Mouse (Mus musculus): ENCODE measurements at regions not wholly inside any gene's neighbourhood (a gene's known extent, or its start where the extent isn't known, plus 50 kb on each side); places are given as distances from the start of the nearest gene placed in this dataset.

DNA sequence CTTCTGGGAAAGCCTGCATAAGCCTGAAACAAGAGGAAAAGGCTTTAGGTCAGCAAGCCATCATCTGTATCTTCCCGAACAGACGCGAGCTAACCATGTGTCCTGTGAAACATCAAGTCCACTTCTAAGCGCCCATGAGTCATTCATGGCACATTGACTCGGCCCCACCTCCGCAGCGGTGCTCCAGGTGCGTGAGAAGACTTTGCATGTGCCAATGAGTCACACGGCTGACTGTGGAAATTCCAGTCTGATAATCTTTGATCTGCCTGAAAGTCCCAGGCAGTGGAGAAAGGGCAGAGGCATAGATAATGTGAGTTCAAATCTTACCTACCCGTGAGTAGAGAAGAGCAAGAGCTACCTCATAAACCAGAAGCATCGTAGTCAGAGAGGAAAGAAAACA lies 137.8 kb downstream of the Pfkfb3 start:
- no peak for DNase-seq

DNA sequence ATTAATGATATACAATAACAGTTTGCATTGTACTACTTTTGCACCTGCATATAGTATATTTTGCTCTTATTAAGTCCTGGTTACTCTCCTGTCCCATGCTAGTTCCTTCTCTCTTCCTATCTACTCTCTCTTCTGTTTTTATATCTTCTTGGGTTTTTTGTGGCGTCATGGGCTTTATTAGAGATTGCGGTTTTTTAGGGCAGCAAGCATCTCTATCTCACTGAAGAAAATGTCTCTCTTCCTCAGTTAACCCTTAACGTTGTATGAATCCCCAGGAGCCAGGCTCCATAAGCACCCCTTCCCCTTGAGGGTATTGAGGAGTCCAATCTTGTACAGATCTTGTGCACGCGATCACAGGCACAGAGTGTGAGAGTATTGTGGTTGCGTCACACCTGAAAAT lies 141.4 kb downstream of the Pfkfb3 start:
- DNase-seq: no peak

DNA sequence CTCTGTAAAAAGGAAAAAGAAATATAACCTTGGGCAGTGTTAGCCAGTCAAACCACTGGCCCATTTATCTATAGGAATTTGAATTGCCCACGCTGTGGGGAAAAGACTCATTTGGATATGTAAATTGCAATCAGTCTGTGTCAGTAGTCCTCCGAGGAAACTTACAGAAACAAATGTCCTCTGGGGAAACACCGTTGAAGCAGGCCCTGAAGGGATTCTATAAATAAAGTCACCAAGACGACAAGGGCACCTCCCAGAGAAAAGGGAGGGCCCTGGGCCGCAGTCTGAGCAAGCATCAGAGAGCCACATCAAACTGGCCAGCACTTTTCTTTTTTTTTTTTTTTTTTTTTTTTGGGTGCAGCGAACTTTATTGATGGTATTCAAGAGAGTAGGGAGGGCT lies 145.4 kb downstream of the Pfkfb3 start:
- no peak for DNase-seq

DNA sequence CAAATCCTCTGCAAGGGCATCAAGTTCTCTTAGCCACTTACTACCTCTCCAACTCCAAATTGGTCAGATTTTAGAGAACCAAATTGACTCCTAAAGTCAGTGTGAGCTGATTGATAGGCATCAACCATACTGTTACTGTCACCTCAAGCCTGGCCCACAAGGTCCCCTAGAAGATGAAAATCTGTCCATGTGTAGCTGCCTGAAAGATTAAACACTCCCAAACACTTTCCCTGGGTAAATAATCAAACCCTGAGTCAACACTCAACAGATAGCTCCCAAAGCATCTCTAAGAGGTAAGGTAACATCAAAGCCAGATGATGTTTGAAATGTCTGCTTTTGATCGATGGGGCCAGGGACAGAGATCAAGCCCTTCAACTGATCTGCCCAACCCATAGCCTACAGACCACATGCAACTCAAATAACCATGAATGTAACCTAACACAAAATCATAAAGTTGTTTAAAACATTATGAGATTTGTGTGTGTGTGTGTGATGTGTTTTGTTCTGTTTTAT lies 147.7 kb downstream of the Pfkfb3 start:
- no peak for DNase-seq

DNA sequence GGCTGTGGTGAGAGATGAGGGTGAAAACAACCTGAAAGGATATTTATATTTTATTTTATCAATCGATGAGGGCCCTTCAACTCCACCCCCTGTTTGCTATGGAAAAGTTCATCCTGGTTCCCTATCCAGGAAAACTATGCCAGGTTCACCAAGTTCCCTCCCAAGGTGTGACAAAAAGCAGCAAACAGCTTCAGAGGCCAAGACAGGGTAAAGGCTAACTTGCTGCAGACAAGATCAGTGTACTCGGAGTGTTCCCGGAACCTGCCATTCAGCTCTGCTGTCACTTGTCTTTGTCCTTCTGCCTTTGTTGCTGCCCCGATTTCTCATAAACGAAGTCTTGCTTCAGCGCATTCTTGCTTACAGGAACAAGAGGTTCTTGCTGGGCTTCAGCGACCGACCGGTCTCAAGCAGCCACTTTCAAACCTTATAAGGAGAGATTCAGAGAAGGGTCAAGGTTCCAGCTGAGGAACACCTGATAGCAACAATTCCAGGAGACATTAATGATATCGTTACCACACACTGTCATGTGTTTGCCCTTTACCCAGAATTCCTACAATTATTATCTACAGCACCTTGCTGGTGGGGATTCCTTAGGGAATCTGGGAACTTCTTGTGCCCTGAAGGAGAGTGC lies 151.5 kb downstream of the Pfkfb3 start:
- no peak for DNase-seq

DNA sequence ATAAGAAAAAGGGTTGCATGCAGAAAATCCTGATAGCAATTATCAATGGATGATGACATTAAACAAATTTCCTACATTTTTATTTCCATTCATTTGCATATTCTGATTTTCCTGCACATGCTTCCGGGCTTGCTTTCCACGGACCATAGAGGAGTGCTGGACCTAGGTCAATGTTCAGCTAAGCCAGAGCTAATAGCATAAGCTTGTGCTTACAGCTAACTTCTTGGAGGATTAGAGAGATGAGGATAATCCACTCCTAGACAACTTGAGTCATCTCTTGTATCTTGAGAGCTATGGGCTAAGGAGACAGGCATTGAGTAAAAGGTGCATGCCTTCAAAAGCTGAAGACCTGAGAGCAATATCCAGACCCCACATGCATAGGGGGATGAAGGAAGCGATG lies 154.5 kb downstream of the Pfkfb3 start:
- no peak for DNase-seq

DNA sequence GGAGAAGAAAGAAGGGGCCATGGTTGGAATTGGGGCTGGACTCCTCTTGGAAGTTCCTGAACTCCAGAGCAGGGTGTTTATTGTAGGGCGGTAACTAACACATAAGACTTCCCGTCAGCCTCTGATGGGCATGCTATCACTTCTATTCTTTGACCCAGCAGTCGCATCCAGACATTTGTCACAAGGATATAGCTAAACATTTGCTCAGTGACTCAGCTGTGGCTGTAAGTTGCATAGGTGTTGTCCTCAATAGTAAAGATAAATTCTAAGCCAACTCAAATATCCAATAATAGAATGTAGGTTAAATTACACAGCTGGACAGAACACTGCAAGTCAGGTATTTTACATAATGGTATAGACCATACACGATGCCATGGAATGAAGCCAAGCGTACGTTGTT lies 154.9 kb downstream of the Pfkfb3 start:
- no peak for DNase-seq

DNA sequence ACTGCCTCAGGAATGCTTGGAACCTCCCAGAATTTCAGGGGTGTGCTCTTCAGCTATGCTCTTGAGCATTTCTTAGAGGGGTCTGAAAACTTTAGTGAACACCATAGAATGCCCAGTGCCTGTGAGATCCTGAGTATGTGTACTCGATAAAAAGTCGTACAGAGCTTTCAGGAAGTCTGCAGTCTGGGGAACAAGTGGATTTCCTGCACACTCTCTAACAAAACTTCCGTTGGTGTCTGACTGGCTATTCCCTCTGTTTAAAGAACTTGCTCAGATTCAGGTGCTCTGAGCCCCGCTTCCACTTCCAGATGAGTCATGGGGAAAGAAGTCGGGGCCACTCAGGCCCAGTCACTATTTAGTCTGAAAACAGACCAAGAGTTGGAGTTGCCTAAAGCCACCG lies 155.5 kb downstream of the Pfkfb3 start:
- no peak for DNase-seq

DNA sequence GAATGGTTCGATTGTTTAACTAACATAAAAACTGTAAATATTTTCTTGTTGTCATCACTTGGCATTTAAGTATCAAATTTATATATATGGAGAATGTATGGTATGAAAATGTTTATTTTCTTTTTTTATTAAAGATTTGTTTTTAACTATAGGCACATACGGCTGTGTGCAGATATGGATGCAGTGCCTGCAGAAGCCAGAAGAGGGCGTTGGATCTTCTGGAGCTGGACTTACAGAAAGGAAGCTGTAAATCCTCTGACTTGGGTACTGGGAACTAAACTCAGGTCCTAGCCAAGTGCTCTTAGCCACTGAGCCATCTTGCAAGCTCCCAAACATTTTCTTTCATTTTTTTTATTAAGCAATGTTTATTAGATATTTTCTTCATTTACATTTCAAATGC lies 157.0 kb downstream of the Pfkfb3 start:
- no peak for DNase-seq

DNA sequence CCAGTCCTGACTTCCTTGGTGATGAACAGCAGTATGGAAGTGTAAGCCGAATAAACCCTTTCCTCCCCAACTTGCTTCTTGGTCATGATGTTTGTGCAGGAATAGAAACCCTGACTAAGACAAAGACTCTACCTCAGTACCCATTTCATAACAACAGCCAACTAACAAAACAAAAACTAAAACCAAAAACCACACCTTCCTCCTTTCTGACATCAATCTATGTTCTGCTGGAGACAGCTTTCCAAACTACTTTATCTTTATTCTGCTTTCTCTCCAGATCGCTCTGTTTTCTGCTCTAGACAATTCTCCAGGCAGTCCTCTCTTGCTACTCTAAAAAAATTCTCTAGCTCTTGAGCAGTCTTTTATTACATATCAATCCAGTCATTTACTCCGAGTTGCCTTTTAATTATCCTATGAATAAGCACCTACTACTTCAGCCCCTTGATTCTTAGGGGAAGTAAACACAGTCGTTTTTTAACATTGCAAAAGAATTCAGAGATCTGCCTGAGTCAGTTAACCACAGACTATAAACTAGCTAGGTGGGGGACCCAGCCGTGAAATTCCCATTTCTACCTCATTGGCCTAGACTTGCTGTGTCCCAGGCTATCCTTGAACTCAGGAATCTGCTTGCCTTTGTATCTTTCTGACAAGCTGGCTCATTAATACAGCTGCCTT lies 159.1 kb downstream of the Pfkfb3 start:
- DNase-seq: no peak

DNA sequence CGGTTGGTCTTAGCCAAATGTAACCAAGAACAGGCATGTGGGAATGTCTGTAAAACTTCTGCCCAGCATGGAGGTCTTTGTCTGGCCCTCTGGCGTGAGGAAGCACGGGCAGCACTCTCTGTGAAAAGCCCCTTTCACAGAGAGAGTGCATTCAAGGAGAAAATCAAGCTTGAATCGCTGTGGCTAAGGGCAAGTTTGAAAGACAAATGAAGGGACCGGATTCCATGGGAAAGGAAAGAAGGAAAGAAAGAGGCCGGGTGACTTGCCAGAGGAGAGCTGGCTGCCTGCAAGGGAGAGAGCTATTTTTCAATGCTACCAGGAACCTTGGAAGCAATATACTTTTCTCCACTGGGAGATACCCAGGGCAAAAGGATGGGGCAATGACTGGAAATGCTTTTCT lies 162.2 kb downstream of the Pfkfb3 start:
- DNase-seq: no peak

DNA sequence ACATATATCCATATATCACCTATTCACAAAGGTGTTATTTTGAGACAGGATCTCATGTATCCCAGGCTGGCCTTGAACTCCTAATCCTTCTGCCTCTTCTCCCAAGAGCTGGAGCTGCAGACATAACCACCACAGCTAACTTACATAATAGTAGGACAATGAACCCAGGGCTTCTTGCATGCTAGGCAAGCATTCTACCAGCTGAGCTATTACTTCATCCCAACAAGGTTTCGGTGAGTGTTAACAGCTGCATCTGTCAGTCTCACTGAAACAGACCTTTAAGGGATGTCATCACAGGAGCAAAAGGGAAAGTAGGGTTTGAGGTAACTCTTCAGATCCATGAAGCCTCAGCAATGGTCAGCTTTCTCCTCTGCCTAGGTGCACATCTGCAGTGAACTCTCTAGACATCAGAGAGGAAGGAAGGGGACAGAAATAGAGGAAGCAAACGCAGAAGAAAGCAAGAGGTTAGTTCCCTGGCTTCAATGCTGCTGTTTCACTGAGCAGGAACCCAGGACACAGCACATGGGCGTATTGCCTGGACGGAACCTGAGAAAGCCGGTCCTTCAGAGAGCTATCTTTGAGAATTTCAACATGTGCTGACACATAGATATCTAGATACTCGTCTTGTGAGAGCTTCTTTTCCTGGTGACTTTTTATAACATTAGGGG lies 163.1 kb downstream of the Pfkfb3 start:
- DNase-seq: no peak

DNA sequence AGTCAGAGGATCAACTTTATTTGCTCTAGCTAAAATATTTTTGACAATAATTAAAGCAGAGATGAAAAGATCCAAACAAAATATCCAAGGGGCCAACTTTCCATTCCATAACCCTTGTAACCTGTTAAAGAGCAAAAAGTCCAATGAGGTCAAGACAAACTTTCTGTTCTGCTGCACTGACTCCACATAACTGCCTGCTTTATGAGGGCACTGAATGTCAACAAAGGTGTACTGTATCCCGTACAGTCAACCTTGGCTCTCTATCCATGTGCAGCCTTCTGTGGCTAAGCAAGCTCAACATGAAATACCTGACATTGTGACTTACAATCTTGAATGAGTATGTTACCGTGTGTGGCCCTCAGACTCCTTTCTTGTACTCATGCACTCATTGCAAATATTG lies 166.3 kb downstream of the Pfkfb3 start:
- DNase-seq: no peak

DNA sequence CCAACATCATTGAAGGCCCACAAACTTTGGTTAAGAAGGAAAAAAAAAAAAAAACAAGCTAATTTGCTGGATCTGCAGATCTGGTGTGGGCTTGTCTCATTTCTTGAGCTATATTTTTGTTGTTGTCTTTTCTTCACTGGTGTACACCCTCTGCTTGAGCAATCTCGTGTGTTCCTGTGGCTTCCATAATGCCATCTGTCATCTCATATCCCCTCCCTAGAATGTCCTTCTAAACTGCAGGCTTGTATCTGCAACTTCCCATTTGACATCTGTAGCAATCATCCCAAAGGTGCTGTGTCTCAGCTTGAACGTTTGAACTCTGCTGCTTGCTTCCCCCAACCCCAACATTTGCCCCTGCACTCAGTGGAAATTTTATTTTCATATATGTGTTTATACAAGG lies 170.1 kb downstream of the Pfkfb3 start:
- DNase-seq: no peak

DNA sequence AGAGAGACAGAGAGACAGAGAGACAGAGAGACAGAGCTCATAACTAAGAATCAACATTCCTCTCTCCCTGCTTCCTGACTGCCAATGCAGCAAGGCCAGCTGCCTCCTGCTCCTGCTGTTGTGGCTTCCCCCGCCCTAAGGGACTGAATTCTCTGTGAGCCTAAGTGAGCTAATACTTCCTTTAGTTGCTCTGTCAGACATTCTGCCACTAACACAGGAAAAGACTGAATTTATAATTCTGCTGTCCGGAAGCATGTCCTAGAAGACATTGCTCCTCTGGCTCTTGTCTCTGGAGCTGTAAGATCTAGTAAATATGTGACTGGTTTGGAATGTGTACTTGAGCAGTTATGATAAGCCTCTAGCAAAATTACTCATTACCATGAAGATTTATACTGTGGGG lies 176.7 kb downstream of the Pfkfb3 start:
- peak; percentile 43 for DNase-seq

DNA sequence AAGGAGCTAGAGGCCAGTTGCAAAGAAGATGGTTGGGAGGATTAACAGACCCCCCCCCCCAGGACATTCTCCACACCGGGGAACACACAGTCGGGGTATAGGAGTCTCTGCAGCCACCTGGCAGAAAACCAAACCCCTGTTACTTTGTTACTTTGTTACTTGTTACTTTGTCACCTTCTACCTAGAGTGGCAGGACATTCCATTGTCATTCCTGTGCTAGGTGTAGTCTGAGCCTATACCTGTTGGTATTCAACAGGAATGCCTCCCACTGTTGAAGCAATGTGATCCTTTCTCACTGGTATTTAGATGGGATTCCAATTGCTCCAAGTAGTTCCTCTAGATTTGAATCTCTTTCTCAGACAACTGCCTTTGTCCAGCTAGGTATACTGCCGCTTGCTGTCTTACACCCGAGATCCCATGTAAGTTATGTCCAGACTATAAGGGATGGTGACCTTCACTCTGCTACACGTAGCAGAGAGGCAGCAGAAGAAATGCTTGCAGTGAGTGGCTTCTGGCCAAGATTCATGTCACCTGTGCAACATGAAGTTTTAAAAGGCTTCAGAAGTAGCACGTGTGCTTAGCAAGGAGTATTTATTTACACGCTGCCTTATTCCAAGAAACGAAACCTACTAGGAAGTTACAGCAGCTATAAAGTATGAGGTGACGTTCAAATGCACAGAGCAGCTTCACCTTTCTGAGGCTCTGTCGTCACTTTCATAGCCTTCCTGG lies 178.0 kb downstream of the Pfkfb3 start:
- no peak for DNase-seq

DNA sequence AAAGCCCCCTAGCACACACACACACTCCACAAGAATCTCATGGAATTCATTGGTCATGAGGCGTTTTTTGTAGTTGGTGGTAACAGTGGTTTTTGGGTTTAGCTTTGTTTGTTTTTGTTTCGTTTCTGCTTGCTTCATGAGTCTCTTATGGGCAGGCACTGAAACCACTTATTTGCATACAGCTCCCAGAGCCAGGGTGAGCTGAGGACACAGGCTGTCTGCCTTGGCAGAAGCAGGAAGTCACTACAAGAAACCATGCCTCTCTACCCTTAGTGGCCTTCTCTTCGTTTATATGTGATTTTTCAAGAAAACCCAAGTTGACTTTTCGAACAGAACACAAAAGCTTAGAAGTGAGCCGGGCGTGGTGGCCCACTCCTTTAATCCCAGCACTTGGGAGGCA lies 178.8 kb downstream of the Pfkfb3 start:
- peak; percentile 65 for DNase-seq

DNA sequence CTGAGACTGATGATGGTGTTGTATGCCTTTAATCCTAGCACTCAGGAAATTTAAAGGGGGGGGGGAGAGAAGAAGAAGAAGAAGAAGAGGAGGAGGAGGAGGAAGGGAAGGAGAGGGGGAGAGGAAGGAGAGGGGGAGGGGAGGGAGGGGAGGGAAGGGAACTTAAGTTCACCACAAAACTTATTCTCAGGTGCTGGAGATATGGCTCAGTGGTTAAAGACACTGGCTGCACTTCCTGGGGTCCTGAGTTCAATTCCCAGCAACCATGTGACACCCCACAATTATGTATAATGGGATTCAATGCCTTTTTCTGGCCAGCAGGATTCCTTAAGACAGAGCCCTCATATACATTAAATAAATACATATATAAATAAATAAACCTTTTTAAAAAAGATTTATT lies 183.6 kb downstream of the Pfkfb3 start:
- DNase-seq: no peak

DNA sequence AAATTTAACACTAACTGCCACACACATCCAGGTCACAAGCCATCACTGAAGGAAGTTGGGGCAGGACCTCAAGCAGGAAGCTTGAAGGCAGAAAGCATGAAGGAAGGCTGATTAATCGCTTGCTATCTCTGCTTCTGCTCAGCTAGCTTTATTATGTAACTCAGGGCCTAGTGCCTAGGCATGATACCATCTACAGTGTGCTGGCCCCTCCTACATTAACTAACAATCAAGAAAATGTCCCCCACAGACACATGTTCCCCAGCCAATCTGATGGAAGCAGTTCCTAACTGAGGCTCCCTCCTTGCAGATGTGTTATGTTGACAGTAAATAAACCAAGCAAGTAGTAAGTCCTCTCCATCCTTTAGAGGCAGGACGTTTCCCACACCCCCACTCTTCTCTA lies 186.6 kb downstream of the Pfkfb3 start:
- no peak for DNase-seq

DNA sequence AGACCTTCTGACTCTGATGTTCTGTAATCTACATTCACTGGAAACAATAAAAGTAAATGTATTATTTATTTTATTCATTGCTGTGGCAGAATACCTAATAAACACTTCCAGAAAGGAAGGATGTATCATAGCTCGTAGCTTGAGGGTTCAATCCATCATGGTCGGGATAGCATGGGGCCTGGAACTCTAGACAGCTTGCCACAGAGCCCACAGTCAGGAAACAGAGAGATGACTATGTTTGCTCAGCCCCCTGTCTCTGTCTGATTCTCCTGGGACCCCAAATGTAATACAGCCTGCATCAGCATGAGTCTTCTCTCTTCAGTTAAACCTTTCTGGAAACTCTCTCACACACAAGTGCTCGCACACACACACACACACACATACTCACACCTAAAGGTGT lies 188.1 kb downstream of the Pfkfb3 start:
- DNase-seq: no peak

DNA sequence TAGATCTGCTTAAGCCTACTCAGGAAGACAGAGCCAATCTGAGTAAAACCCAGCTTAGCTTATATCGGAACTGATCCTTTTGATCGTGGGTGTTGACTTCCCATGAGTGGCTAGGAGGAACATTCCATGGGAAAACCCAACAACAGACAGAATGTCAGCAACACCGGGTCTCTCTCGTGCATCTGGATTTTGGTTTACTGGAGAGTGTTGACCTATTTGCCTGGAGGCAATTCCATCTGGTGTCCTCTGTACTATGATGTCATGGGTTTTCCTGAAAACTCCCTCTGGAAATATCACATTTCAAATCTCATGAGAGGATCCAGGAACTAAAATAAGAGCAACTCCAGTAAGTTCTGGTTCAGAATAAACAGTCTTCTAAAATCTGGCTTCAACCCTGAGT lies 188.5 kb downstream of the Pfkfb3 start:
- DNase-seq: no peak

DNA sequence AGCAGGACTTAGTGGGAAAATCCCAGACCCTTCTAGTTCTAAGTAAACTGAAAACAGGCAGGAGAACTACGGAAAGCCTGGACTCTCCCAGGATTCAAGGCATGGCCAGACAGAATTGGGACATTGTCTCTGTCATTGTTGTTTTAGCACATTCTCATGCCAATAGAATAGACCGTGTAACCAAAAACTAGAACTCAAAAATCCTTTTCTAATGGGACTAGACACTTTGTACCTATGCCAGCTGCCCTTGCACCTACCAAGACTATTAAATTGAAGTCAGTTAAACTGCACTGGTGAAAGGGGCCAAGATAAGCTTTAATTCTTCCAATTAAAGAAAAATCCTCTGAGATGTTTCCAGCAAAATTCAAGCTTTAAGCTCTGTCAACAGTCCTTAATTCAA lies 189.8 kb downstream of the Pfkfb3 start:
- DNase-seq: no peak

DNA sequence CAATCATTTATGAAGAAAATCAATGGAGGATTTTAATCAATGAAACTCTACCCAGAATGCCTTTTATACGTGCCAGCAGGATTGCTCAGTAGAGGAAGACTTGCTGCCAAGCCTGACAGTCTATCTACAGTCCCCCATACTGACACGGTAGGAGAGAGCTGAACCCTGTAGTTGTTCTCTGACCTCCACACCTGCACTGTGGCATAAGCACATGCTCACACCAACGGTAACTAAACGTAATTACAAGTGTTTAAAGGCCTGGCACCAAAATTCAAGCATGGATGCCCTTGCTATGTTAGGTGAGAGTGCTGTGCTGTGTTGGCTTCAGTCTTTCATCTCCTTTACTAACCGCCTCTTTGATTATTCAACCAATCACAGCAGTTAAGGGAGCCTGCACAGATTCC lies 190.8 kb downstream of the Pfkfb3 start:
- no peak for DNase-seq
